Mouse (Mus musculus) midbrain, embryonic 10.5 days (tissue): ENCODE measurements around the gene Sult2a4. TPM values are rescaled to one million over a fixed set of nuclear protein-coding genes. Genes with fewer than 3 reads are reported as not detected.
"Not testable (repeated sequence)": the region's sequence is repeated elsewhere in the genome, so short reads cannot be mapped to it uniquely, and the experiment has no call there.

ENCODE experiments used
- DNase-seq: peaks from one replicate; pipeline ENCODE4 v3.0.0-alpha.2; 2017; ENCODE audit warnings: low spot score
- H3K27ac ChIP-seq: fragments of 300-500 bp; sonication (generic); replicated peaks from 2 replicates; pipeline ENCODE4 v1.5.1; 2016; ENCODE audit warnings: mild to moderate bottlenecking
- H3K27me3 ChIP-seq: fragments of 300-500 bp; sonication (generic); 2 replicates; pipeline ENCODE4 v1.6.1; 2016; ENCODE audit warnings: low read depth, mild to moderate bottlenecking; ENCODE audit not compliant: poor library complexity, severe bottlenecking
- H3K36me3 ChIP-seq: fragments of 300-500 bp; sonication (generic); 2 replicates; pipeline ENCODE4 v1.6.1; 2016; ENCODE audit warnings: mild to moderate bottlenecking, moderate library complexity
- H3K4me1 ChIP-seq: fragments of 300-500 bp; sonication (generic); 2 replicates; pipeline ENCODE4 v1.6.1; 2016
- H3K4me3 ChIP-seq: fragments of 300-500 bp; sonication (generic); 2 replicates; pipeline ENCODE4 v1.5.1; 2016; ENCODE audit warnings: mild to moderate bottlenecking, moderate library complexity
- H3K9me3 ChIP-seq: fragments of 300-500 bp; sonication (generic); replicated peaks from 2 replicates; pipeline ENCODE4 v1.6.1; 2016; ENCODE audit warnings: mild to moderate bottlenecking
- WGBS: fragments of 180-500 bp; shearing (Covaris S2); methylation state at CpG from one replicate; pipeline ENCODE4 v1.1.7; 2016; 5-methylcytosine and 5-hydroxymethylcytosine counted together
- polyA plus RNA-seq: library from polyadenylated mRNA; unstranded; fragments of >200 nt; fragmentation: Nextera tagmentation; extraction: Ambion mirVana; gene quantifications from 2 replicates; pipeline ENCODE4 v1.2.1, GENCODE M21; 2016

Sult2a4 gene
- polyA plus RNA-seq = not detected in 2 replicates

GRCm38 (mm10) chr7:13989507-13989906 lies at the start of gene Sult2a4:
Sult2a4 (minus strand) TSS chr7:13989607.
- not testable (repeated sequence) for H3K27me3 ChIP-seq, H3K27ac ChIP-seq, DNase-seq, H3K9me3 ChIP-seq, H3K36me3 ChIP-seq, H3K4me3 ChIP-seq, H3K4me1 ChIP-seq
- WGBS = 92% methylated on average over 6 of the region's 6 CpGs

- not testable (repeated sequence) for H3K4me1 ChIP-seq, H3K36me3 ChIP-seq, H3K27me3 ChIP-seq, DNase-seq, H3K27ac ChIP-seq, H3K4me3 ChIP-seq
- peaks cover 15% of the 10 kb centered on the region for H3K9me3 ChIP-seq
Observed at GRCm38 (mm10) chr7:14030831-14031230, 41.4 kb upstream of the Sult2a4 start.

- Histone ChIP-seq H3K4me3 (no peak overlapping the region), H3K27ac (no peak overlapping the region), H3K27me3 (no peaks in the 10 kb centered on the region), H3K9me3 (peaks cover 11% of the 10 kb centered on the region; the same call in 1 of the 2 replicates), H3K4me1 (no peaks in the 10 kb centered on the region), H3K36me3 (no peaks in the 10 kb centered on the region)
- DNase-seq = no peak
- 84% methylated on average over 8 of the region's 8 CpGs for WGBS
Observed at GRCm38 (mm10) chr7:14013083-14013482, 23.7 kb upstream of the Sult2a4 start.

GRCm38 (mm10) chr7:14010686-14011085 lies 21.3 kb upstream of the Sult2a4 start:
- H3K36me3 ChIP-seq, H3K4me1 ChIP-seq, H3K4me3 ChIP-seq, H3K27ac ChIP-seq, DNase-seq, H3K27me3 ChIP-seq, H3K9me3 ChIP-seq: not testable (repeated sequence)

Other genes with a start within 250 kb of the Sult2a4 start
- gene Sult2a1, start 152.2 kb downstream of the Sult2a4 start, polyA plus RNA-seq = not detected in 2 replicates
- not detected in 2 replicates for gene Sult2a3, start 133.4 kb upstream of the Sult2a4 start, polyA plus RNA-seq